Mouse (Mus musculus) G1E (cell line): ENCODE measurements around the gene Sart3.

Source experiments
- CTCF ChIP-seq: IDR thresholded peaks from 2 replicates; pipeline ENCODE4 v1.5.1; 2012; ENCODE audit warnings: low read depth, low read length, inconsistent platforms, mixed read lengths
- GATA1 ChIP-seq: IDR thresholded peaks from 2 replicates; pipeline ENCODE4 v1.6.1; 2012; ENCODE audit warnings: borderline replicate concordance, low read length, inconsistent platforms, mixed read lengths

GRCm38 (mm10) chr5:113735023-113735344 lies 37.3 kb downstream of the Sart3 start:
- TF ChIP-seq CTCF (no peak), GATA1 (no peak)
